In the genomic region with DNA sequence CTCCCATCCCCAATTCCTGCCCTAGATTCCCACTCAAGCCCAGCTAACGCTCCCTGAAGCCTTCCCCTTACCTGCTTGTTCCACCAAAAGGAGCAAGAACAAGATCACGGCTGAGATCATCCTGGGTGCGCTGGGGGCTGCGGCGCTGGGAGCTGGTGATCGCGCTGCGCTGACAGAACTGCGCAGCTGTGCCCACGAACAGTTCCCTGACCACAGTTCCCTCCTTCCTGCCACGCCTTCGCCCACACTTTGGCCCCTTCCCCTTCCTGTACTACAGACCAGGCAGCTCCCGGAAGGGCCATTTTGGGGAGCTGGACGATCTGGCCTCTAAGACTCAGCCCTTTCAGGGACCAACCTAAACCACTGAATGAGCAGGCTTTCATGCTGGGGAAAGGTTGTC, we compare ENCODE assay signal across 8 mouse cellular contexts. TPM values are rescaled to one million over a fixed set of nuclear protein-coding genes. Genes with fewer than 3 reads are reported as not detected.
DNase-seq lines count a peak whose midpoint lies in the region; ATAC-seq and TF ChIP-seq lines count a peak whose summit lies in the region.

Gene Fcer1g (minus strand): TSS at position 240 of the 400 bp plus-strand sequence.

- peaks cover 55% of the 10 kb centered on the region for H3K36me3 ChIP-seq in forebrain, postnatal 0 days (ENCODE audit: insufficient read depth)
- H3K36me3 ChIP-seq in midbrain, embryonic 10.5 days = peaks cover 59% of the 10 kb centered on the region

- ATAC-seq in forebrain, postnatal 0 days = no peak

- H3K4me3 ChIP-seq in forebrain, postnatal 0 days (ENCODE audit: low read depth, low read length) = no peak within 1 kb of the TSS
- H3K4me3 ChIP-seq in midbrain, embryonic 10.5 days = no peak within 1 kb of the TSS

- no peak within 1 kb of the TSS for H3K9ac ChIP-seq in forebrain, postnatal 0 days

- DNase-seq in heart, adult 18-20 months = peak in 1 of 2 experiments; percentile 74
- DNase-seq in heart, adult 9 months (ENCODE audit: low spot score in 2 of 2) = no peak
- no peak for DNase-seq in adrenal gland, adult 2 months
- no peak for DNase-seq in forebrain, postnatal 0 days
- DNase-seq in layer of hippocampus, postnatal 14 days (ENCODE audit: low spot score in 2 of 2) = no peak
- DNase-seq in midbrain, embryonic 10.5 days (ENCODE audit: low spot score) = no peak
- DNase-seq in urinary bladder, postnatal 10 days (ENCODE audit: low spot score) = no peak
- DNase-seq in adipocyte (ENCODE audit: low spot score) = no peak

- 95% methylated on average over 14 of the region's 14 CpGs for WGBS in forebrain, postnatal 0 days
- 94% methylated on average over 14 of the region's 14 CpGs for WGBS in midbrain, embryonic 10.5 days

- no peak for TF ChIP-seq CTCF in forebrain, postnatal 0 days (IDR thresholded peaks at IDR 0.05; ENCODE audit: low read depth)

- H3K27me3 ChIP-seq in forebrain, postnatal 0 days (ENCODE audit: insufficient read depth, low read length) = no peaks in the 10 kb centered on the region
- no peaks in the 10 kb centered on the region for H3K27me3 ChIP-seq in midbrain, embryonic 10.5 days (ENCODE audit: low read depth, poor library complexity, severe bottlenecking)

- H3K4me2 ChIP-seq in forebrain, postnatal 0 days (ENCODE audit: low read depth) = no peak within 1 kb of the TSS

- H3K9me3 ChIP-seq in forebrain, postnatal 0 days (ENCODE audit: low read length) = no peaks in the 10 kb centered on the region
- H3K9me3 ChIP-seq in midbrain, embryonic 10.5 days (replicated peaks) = no peaks in the 10 kb centered on the region

- H3K4me1 ChIP-seq in forebrain, postnatal 0 days (ENCODE audit: insufficient read depth) = no peaks in the 10 kb centered on the region
- peaks cover 27% of the 10 kb centered on the region for H3K4me1 ChIP-seq in midbrain, embryonic 10.5 days

- no peak within 1 kb of the TSS for H3K27ac ChIP-seq in forebrain, postnatal 0 days (ENCODE audit: low read depth, low read length)
- no peak within 1 kb of the TSS for H3K27ac ChIP-seq in midbrain, embryonic 10.5 days (replicated peaks)

RNA-seq across cellular contexts. Expression of gene Fcer1g, which starts in this region (rescaled TPM):
- total RNA-seq in heart, adult 18-20 months (2021) = 10 to 100 TPM; 10.2 to 13.4 TPM
- 10 to 100 TPM; 22.9 to 31.2 TPM for total RNA-seq in adrenal gland, adult 2 months (2021)
- 56.0 and 66.2 TPM in 2 replicates for polyA plus RNA-seq in adrenal gland, adult 2 months (2012; rRNA removed)
- 7.6 and 11.2 TPM in 2 replicates for total RNA-seq in forebrain, postnatal 0 days (2014; rRNA removed)
- 33.2 and 37.9 TPM in 2 replicates for polyA plus RNA-seq in forebrain, postnatal 0 days (2015; fragmentation: Nextera tagmentation; extraction: Ambion mirVana)
- 10 to 100 TPM; 14.4 to 14.6 TPM for total RNA-seq in layer of hippocampus, postnatal 14 days (2021)
- 12.7 and 21.1 TPM in 2 replicates for polyA plus RNA-seq in midbrain, embryonic 10.5 days (2016; fragmentation: Nextera tagmentation; extraction: Ambion mirVana)
